Mouse (Mus musculus) cerebellum, adult 9-11 months (tissue): ENCODE results near the gene Fgf15.

Source experiments
- DNase-seq: peaks from one replicate; pipeline ENCODE4 v3.0.0; 2022

The Fgf15 gene

GRCm38 (mm10) chr7:144933336-144933735 is 37.0 kb downstream of the Fgf15 start:
- DNase-seq: no peak

- DNase-seq: no peak
These were observed 37.5 kb downstream of the Fgf15 start for GRCm38 (mm10) chr7:144933796-144934195.

GRCm38 (mm10) chr7:144934901-144935300 is 38.6 kb downstream of the Fgf15 start:
- DNase-seq: no peak

GRCm38 (mm10) chr7:144935563-144935962 is 39.2 kb downstream of the Fgf15 start:
- peak; percentile 82 for DNase-seq

GRCm38 (mm10) chr7:144936311-144936880 is 40.1 kb downstream of the Fgf15 start:
- DNase-seq: no peak

GRCm38 (mm10) chr7:144937490-144937889 is 41.2 kb downstream of the Fgf15 start:
- peak; percentile 88 for DNase-seq

- DNase-seq: no peak
These were observed 41.7 kb downstream of the Fgf15 start for GRCm38 (mm10) chr7:144937899-144938517.

- no peak for DNase-seq
These were observed 42.5 kb downstream of the Fgf15 start for GRCm38 (mm10) chr7:144938661-144939343.

- no peak for DNase-seq
These were observed 43.1 kb downstream of the Fgf15 start, which contains the start of gene Ccnd1 for GRCm38 (mm10) chr7:144939344-144940002. Gene Ccnd1 (minus strand): TSS chr7:144939925.

- DNase-seq: no peak
These were observed 43.8 kb downstream of the Fgf15 start for GRCm38 (mm10) chr7:144940003-144940571.

- no peak for DNase-seq
These were observed 44.3 kb downstream of the Fgf15 start for GRCm38 (mm10) chr7:144940585-144940984.

GRCm38 (mm10) chr7:144941242-144941831 is 45.0 kb downstream of the Fgf15 start:
- no peak for DNase-seq

GRCm38 (mm10) chr7:144942071-144942743 is 45.9 kb downstream of the Fgf15 start:
- no peak for DNase-seq

GRCm38 (mm10) chr7:144942744-144943135 is 46.4 kb downstream of the Fgf15 start:
- DNase-seq: no peak

- no peak for DNase-seq
These were observed 46.9 kb downstream of the Fgf15 start for GRCm38 (mm10) chr7:144943254-144943653.
